Mouse (Mus musculus) thymus, postnatal 4 days (tissue): ENCODE data around the gene Arhgef28.

ENCODE experiments used
- DNase-seq: peaks from one replicate; pipeline ENCODE4 v3.0.0; 2021

Arhgef28 gene

GRCm38 (mm10) chr13:97892089-97892884 is 314.0 kb downstream of the Arhgef28 start:
- no peak for DNase-seq

- no peak for DNase-seq
Measured at GRCm38 (mm10) chr13:97888046-97888445, 318.2 kb downstream of the Arhgef28 start.

GRCm38 (mm10) chr13:97887558-97887957 is 318.7 kb downstream of the Arhgef28 start:
- DNase-seq = no peak

- DNase-seq = no peak
Measured at GRCm38 (mm10) chr13:97883629-97884028, 322.6 kb downstream of the Arhgef28 start.

DNA sequence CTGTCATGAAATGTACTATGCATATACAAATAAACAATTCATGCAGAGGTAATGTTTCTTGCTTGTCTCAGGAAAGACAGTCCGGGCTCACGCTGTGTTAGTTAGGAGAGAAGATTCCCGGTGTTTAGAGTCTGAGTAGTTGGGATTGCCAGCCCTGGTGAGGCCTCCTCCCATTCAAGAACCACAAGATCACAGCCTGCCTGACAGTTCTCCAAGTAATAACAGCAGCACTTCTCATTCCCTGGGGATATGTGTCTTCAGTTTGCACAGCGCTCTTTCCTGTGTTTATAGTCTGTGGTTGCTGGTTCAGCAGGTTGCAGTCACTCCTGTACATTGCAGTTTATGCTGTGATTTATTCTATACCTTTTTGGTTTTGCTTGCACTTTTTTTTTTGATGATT is 329.8 kb downstream of the Arhgef28 start:
- DNase-seq = no peak

DNA sequence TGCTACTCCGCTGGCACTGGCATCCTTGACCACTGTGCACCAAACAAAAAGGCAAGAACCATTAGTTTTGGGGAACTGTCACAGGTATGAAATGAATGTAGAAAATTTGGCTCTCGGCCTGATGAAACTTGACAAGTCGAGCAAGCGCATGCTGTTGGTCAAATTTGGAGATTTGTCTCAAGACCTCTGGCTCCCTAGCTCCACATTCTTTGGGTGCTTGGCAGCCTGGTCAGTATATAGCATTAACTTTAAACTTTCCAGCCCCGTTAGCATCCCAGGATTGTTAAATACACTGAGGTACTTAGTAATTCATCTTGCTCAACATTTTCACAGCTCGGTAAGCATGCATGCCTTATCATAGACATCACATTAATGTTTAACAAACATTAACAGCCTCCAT is 330.2 kb downstream of the Arhgef28 start:
- no peak for DNase-seq

GRCm38 (mm10) chr13:97869428-97869827 is 336.8 kb downstream of the Arhgef28 start:
- no peak for DNase-seq

DNA sequence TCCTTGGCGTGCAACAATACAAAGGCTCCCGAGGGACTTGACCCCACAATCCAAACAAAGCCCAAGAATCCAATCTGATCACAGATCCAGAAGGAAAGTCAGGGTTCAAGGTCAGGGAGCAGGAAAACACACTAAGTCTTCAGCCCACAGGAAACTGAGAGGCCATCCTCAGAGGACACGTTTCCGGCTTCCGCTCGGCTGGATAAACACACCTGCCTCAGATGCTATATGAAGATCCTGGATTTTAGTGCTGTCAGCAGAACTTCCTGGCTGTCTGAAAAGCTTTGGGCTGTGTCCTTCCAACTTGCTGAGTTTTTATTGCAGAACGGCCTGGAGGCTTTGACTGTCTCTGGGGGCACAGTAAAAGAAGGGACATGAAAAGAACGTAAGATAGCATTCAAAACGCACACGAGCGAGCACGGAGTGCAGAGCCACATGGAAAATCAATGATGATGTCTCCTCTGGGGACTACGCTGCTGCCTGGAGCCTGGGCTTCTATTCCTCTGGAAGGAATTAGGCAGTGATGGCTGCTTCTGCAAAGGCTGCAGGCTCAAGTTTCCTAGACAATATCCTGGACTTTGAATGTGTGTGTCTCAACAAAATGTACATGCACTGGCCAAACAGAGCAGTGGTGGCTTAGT is 338.8 kb downstream of the Arhgef28 start:
- no peak for DNase-seq

GRCm38 (mm10) chr13:97859071-97859470 is 347.2 kb downstream of the Arhgef28 start:
- DNase-seq = no peak

DNA sequence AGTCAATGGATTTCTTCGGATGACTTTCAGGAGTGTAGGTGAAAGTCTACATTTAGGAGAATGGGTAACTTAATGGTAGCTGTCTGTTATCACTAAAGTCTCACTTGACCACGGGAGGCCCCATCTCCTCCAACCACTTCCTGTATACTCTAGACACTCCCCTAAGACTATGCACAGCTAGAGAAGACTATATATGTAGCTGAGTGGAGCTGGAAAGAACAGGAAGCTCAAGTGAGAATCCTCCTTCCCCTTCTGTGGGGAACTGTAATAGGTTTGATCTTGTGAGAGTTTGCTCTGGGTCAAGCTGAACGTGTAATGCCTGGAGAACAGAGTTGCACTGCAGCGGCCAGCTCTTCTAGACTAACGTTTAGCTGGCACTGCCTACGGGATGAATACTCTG is 348.4 kb downstream of the Arhgef28 start:
- no peak for DNase-seq

DNA sequence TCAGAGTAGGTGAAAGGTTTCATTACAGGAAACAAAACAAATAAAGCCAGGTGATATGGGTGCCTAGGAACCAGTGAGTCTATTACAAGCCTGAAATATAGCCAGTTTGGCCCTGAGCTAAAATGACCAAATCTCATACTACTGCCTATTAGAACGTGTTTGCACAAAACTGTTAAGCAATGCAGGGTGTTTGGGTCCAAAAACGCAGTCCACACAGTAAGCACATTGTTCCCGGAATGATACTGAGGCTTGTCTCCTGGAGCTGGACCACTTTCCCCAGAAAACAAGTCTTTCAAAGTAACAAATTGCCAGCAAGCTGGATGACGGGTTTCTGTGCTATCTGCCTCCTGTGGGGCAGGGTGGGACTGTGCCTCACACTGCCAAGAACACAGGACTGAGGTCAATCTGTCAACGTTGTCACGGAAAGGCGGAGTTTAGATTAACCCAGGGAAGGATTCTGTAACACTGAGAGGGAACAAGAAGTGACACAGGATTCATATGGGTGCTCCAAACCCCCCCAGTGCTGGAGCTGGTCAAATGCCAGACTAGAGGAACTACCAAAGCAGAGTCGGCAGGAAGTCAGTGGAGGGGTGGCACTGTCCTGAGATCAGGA is 352.8 kb downstream of the Arhgef28 start:
- no peak for DNase-seq
